Mouse (Mus musculus) stomach, embryonic 15.5 days (tissue): ENCODE results near the gene Cltb. TPM values are rescaled to one million over a fixed set of nuclear protein-coding genes. Genes with fewer than 3 reads are reported as not detected.
A peak's percentile ranks its signal among the peaks of the same experiment; 100 is the strongest.
"Not testable (repeated sequence)": the region's sequence is repeated elsewhere in the genome, so short reads cannot be mapped to it uniquely, and the experiment has no call there.

Experiments
- ATAC-seq: fragments of 200-750 bp; cut with Nextera tagmentation; 2 replicates; pipeline ENCODE4 v1.8.0; 2017; ENCODE audit warnings: low read depth, moderate number of reproducible peaks, moderate TSS enrichment; ENCODE audit not compliant: insufficient read depth, low FRiP score
- H3K27ac ChIP-seq: fragments of 300-500 bp; sonication (generic); 2 replicates; pipeline ENCODE4 v1.5.1; 2015; ENCODE audit warnings: mild to moderate bottlenecking, inconsistent platforms
- H3K27me3 ChIP-seq: fragments of 300-500 bp; sonication (generic); replicated peaks from 2 replicates; pipeline ENCODE4 v1.6.1; 2015; ENCODE audit warnings: inconsistent platforms
- H3K36me3 ChIP-seq: fragments of 300-500 bp; sonication (generic); 2 replicates; pipeline ENCODE4 v1.6.1; 2015; ENCODE audit warnings: inconsistent platforms
- H3K4me1 ChIP-seq: fragments of 300-500 bp; sonication (generic); 2 replicates; pipeline ENCODE4 v1.6.1; 2015; ENCODE audit warnings: inconsistent platforms
- H3K4me2 ChIP-seq: fragments of 300-500 bp; sonication (generic); 2 replicates; pipeline ENCODE4 v1.6.1; 2015; ENCODE audit warnings: mild to moderate bottlenecking, inconsistent platforms
- H3K4me3 ChIP-seq: fragments of 300-500 bp; sonication (generic); replicated peaks from 2 replicates; pipeline ENCODE4 v1.5.1; 2015; ENCODE audit warnings: inconsistent platforms
- H3K9ac ChIP-seq: fragments of 300-500 bp; sonication (generic); 2 replicates; pipeline ENCODE4 v1.6.1; 2015; ENCODE audit warnings: inconsistent platforms
- H3K9me3 ChIP-seq: fragments of 300-500 bp; sonication (generic); 2 replicates; pipeline ENCODE4 v1.6.1; 2016; ENCODE audit warnings: inconsistent platforms
- WGBS: fragments of 180-500 bp; shearing (Covaris S2); methylation state at CpG from one replicate; pipeline ENCODE4 v1.1.7; 2015; 5-methylcytosine and 5-hydroxymethylcytosine counted together
- polyA plus RNA-seq: library from polyadenylated mRNA; unstranded; fragments of >200 nt; fragmentation: Nextera tagmentation; extraction: Ambion mirVana; gene quantifications from 2 replicates; pipeline ENCODE4 v1.2.1, GENCODE M21; 2015

Gene Cltb
- 62.5 and 82.6 TPM in 2 replicates for polyA plus RNA-seq

DNA sequence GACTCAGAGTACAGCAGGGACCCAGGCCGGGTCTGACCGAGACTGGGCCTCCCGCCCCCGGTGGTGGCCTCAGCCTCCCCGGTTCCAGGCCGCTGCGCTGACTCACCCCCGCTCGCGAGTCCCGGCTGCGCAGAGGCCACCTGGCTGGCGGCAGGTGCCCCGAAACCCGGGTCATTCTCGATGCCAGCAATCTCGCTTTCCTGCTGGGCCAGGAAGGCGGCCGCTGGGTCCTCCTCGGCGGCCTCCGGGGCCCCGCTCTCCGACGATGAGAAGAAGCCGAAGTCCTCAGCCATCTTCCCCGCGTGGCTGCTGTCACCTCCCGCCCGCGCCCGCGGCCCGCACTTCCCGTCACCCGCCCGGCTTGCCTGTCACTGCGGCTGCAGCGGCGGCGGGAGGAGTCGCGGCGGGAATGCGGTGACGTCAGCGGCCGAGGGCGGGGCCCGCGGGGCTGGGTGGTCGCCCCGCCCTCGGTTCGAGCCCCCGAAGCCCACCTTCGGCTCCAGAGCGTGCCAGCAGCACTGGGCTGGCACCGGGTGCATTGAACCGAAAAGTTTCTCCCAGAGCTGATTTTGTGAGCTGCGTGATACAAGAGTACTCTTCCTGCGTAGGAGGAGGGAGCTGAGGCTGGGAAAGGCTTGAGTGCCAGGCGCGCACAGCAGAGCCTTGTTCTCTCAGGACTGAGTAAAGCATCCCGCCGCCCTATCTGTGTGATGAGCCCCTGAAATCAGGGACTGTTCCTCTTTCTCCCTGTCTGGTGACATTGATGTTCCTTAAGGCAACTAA lies at the start of gene Cltb:
TSS of gene Cltb (minus strand) at position 373 of the 783 bp plus-strand sequence.
- Histone ChIP-seq H3K4me3 (peak within 1 kb of the TSS; percentile 78), H3K27ac (peak within 1 kb of the TSS; percentile 64), H3K36me3 (no peaks in the 10 kb centered on the region), H3K9ac (peak within 1 kb of the TSS; percentile 73), H3K4me2 (peak within 1 kb of the TSS; percentile 95), H3K9me3 (no peaks in the 10 kb centered on the region), H3K27me3 (no peaks in the 10 kb centered on the region), H3K4me1 (peaks cover 14% of the 10 kb centered on the region; the same call in 1 of the 2 replicates)
- ATAC-seq: peak; percentile 73; the same call in 1 of the 2 replicates
- under 1% methylated on average over 65 of the region's 66 CpGs for WGBS

DNA sequence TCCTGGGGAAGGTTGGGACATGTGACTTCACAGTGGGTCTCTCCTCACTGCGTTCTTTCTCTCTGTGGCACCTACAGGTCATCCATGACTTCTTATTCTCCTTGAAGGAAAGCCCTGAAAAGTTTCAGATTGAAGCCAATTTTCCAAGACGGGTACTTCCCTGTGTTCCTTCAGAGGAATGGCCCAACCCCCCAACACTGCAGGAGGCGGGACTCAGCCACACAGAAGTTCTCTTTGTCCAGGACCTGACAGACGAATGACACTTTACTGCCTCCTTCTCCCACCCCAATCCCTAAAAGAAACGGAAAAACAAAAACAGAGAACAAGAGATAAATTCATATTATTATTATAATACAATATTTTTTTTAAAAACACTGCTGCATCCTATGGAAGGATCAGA lies 49.7 kb upstream of the Cltb start:
- peak overlapping the region; percentile 59; the same call in 1 of the 2 replicates for H3K27ac ChIP-seq

DNA sequence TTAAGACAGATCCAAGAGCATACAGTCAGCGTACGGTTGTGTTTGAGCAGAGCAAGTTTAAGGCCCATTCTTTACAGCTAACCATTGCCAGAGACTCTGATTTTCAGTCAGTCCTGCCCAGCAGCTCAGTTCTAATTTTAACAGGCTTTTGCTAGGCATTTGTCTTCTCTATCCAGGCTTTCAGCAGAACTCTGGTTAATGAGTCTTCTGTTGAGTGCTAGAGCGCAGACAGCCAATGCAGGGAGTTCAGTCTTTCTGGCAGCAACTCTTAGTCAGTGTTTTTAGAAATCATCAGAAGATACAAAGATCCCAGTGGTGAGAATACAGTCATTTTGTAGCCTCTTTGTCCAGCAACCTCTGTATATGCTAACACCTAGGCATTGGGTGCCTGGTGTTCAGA lies 39.3 kb upstream of the Cltb start:
- ATAC-seq: no peak
- no peak overlapping the region for H3K27ac ChIP-seq
- no peak overlapping the region for H3K4me3 ChIP-seq
- no peaks in the 10 kb centered on the region for H3K4me1 ChIP-seq
- no peak overlapping the region for H3K4me2 ChIP-seq
- H3K9me3 ChIP-seq: no peaks in the 10 kb centered on the region
- H3K36me3 ChIP-seq: peaks cover 73% of the 10 kb centered on the region
- H3K27me3 ChIP-seq: no peaks in the 10 kb centered on the region
- WGBS: 94% methylated on average over 3 of the region's 3 CpGs
- no peak overlapping the region for H3K9ac ChIP-seq

More for the DNA sequence above, 49.7 kb upstream of the Cltb start:
- ATAC-seq: no peak
- 54% methylated on average over 5 of the region's 5 CpGs for WGBS
- H3K9me3 ChIP-seq: no peaks in the 10 kb centered on the region
- H3K4me3 ChIP-seq: no peak overlapping the region
- H3K4me2 ChIP-seq: no peak overlapping the region
- no peaks in the 10 kb centered on the region for H3K4me1 ChIP-seq
- H3K9ac ChIP-seq: no peak overlapping the region
- no peaks in the 10 kb centered on the region for H3K27me3 ChIP-seq
- H3K36me3 ChIP-seq: peaks cover 40% of the 10 kb centered on the region

DNA sequence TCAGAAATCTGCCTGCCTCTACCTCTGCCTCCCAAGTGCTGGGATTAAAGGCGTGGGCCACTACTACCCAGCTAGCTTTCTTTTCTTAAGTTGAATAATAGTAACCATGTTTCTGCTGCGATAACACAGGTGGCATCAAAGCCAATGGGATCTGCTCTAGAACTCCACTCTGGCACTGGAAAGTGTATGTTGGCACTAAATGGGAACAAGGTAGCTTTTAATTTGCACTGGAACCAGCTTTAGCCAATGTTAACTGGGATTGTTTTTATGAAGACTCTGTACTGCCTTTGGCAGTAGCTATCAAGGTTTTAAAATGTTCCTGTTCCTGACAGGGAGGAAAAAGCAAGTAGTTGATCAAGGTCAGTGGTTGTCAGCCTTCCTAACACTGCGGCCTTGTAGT lies 23.9 kb upstream of the Cltb start:
- no peaks in the 10 kb centered on the region for H3K9me3 ChIP-seq
- H3K27me3 ChIP-seq: no peaks in the 10 kb centered on the region
- H3K4me2 ChIP-seq: no peak overlapping the region
- H3K9ac ChIP-seq: no peak overlapping the region
- no peak for ATAC-seq
- H3K4me3 ChIP-seq: no peak overlapping the region
- peaks cover 7% of the 10 kb centered on the region; the same call in 1 of the 2 replicates for H3K36me3 ChIP-seq
- H3K4me1 ChIP-seq: no peaks in the 10 kb centered on the region
- no peak overlapping the region for H3K27ac ChIP-seq
- 90% methylated on average over 3 of the region's 3 CpGs for WGBS

DNA sequence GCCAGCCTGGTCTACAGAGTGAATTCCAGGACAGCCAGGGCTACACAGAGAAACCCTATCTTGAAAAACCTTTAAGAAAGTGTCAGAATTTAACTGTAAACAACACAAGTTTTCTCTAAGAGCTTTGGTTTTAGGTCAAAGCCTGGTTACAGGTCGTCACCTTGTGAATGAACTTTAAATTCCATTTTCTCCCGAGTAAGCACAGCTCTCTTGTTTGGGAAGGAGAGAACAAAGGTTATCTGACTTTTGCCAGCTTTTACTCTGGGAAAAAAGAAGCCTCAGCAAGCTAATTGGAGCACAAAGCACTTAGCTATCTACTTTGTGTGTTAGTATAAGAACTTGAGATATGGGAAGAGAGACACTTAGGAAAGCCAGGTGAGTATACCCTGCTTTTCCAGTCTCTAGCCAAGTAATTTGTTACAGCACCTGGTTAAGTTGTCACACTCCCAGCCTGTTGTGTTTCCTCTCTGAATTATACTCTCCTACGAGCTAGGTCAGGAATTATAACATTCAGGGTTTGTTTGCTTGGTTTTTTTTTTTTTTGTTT lies 21.7 kb upstream of the Cltb start:
- H3K36me3 ChIP-seq: 0 out of 2 replicates have a peak, but pooled peaks cover 3% of the 10 kb centered on the region
- H3K27ac ChIP-seq: no peak overlapping the region
- H3K9me3 ChIP-seq: no peaks in the 10 kb centered on the region
- H3K4me3 ChIP-seq: no peak overlapping the region
- no peak for ATAC-seq
- 40% methylated on average over 3 of the region's 3 CpGs for WGBS
- H3K4me2 ChIP-seq: no peak overlapping the region
- no peaks in the 10 kb centered on the region for H3K4me1 ChIP-seq
- no peak overlapping the region for H3K9ac ChIP-seq
- H3K27me3 ChIP-seq: no peaks in the 10 kb centered on the region

DNA sequence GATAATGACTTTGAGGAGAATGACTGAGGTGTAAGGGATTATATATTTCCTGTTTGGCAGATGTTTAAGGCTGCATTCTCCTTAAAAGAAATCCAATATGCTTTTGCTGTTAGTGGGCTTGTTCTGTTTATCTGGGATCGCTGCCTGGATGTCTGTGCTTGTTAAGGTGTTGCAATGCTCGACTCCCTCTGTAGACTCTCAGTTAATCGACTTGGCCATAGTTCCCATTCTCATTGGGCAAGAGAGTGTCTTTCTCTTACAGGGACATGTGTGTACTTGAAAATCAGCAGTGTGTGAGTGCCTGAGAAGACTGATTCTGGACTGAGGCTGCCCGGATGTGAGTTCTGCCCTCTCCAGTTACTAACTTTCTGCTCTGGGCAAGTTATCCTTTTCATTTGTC lies 18.0 kb upstream of the Cltb start:
- no peak for ATAC-seq
- no peaks in the 10 kb centered on the region for H3K9me3 ChIP-seq
- WGBS: 77% methylated on average over 4 of the region's 4 CpGs
- H3K27me3 ChIP-seq: no peaks in the 10 kb centered on the region
- H3K9ac ChIP-seq: no peak overlapping the region
- 0 out of 2 replicates have a peak, but pooled peaks cover 6% of the 10 kb centered on the region for H3K4me1 ChIP-seq
- H3K4me3 ChIP-seq: no peak overlapping the region
- no peak overlapping the region for H3K4me2 ChIP-seq
- 0 out of 2 replicates have a peak, but pooled peaks cover 3% of the 10 kb centered on the region for H3K36me3 ChIP-seq
- H3K27ac ChIP-seq: no peak overlapping the region; the same call in 1 of the 2 replicates

DNA sequence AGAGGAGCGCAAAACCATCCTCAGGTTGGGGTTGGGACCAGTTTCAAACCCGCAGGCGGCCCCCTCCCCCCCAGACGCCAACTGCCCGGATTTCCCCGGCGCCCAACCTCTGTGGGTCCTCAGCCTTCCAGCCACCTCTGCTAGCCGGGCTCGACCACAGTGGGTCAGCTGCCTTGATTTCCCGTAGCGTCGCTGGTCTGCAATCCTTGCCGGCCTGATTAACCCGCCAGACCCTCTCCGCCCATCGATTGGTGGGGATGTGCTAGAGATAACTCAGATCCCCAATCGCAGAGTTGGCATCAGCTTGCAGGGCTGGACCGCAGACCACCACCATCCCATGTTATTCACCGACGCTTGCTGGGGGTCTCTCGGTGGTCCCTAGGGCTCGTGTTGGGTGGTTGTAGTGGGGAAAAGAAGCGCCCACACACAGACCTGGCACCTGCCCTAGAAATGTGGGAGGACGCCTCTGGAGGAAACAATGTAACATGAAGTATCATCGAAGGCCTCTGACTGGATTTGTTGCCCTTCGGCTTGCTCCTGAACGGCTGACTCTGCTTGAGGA lies 10.9 kb upstream of the Cltb start:
- Histone ChIP-seq H3K27ac (peak overlapping the region; percentile 79), H3K36me3 (no peaks in the 10 kb centered on the region), H3K4me2 (peak overlapping the region; percentile 85), H3K4me3 (peak overlapping the region; percentile 97), H3K27me3 (no peaks in the 10 kb centered on the region), H3K9ac (peak overlapping the region; percentile 96), H3K4me1 (peaks cover 15% of the 10 kb centered on the region; the same call in 1 of the 2 replicates), H3K9me3 (no peaks in the 10 kb centered on the region)
- under 1% methylated on average over 27 of the region's 27 CpGs for WGBS
- peak; percentile 53 for ATAC-seq

DNA sequence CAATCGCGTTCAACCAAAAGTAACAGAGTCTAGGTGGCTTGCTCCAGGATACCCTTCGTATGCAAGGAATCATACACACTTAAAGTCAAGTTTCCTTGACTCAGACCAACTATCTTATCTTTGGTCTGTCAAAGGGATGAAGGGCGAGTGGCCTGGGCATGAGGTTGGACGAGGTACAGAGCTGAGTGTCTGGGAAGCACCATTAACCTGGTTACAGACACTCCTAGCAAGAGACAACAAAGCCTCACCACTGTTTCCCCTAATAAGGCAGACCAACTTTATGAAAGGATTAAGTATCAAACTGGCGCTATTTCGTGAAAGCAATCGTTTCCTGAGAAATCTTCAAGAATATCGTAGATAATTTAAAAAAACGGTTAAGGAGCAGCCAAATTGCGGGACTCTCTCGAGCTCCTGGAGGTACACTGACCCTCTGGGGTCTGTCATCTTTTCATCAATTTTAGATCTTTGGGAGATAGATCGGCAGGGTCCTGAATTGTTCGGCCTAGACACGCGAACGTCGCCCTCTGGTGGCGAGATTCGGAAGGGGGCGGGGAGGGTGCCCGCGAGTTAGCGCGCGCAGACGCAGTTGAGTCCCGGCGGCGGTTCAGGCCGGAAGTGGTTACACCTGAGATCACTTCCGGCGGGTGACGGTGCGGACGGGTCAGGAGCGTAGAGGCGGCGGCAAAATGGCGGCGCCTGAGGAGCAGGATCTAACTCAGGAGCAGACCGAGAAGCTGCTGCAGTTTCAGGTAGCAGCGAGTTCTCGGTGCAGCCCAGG lies 10.2 kb upstream of the Cltb start, which contains the start of gene Faf2:
TSS of gene Faf2 (plus strand) at position 630 of the 778 bp plus-strand sequence.
- H3K27me3 ChIP-seq: no peaks in the 10 kb centered on the region
- peak within 1 kb of the TSS; percentile 96 for H3K9ac ChIP-seq
- H3K36me3 ChIP-seq: no peaks in the 10 kb centered on the region
- peak within 1 kb of the TSS; percentile 85 for H3K4me2 ChIP-seq
- peak; percentile 97 for ATAC-seq
- peak within 1 kb of the TSS; percentile 97 for H3K4me3 ChIP-seq
- no peaks in the 10 kb centered on the region for H3K9me3 ChIP-seq
- H3K4me1 ChIP-seq: peaks cover 15% of the 10 kb centered on the region; the same call in 1 of the 2 replicates
- H3K27ac ChIP-seq: peak within 1 kb of the TSS; percentile 79
- 10% methylated on average over 44 of the region's 44 CpGs for WGBS

DNA sequence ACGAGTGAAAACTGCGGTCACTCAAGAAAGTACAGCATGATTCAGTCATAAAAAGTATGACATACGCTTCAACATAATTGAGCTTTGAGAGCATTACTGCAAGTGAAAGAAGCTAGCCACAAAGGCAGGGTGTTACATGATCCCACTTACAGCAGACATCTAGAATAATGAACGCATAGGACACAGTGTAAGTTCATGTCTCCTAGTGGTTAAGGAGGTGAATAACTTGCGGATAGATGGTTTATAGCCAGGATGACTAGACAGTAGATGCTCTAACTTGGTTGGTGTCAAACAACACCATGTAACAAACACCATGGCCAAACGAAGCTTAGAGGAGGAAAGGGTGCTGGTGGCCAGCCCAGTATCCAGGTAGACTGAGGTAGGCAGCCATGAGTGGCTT lies 5.9 kb upstream of the Cltb start:
- ATAC-seq: no peak
- 66% methylated on average over 6 of the region's 6 CpGs for WGBS
- no peak overlapping the region for H3K9ac ChIP-seq
- no peaks in the 10 kb centered on the region for H3K9me3 ChIP-seq
- H3K27ac ChIP-seq: no peak overlapping the region
- no peak overlapping the region for H3K4me3 ChIP-seq
- no peaks in the 10 kb centered on the region for H3K27me3 ChIP-seq
- H3K4me1 ChIP-seq: no peaks in the 10 kb centered on the region
- H3K36me3 ChIP-seq: no peaks in the 10 kb centered on the region
- H3K4me2 ChIP-seq: no peak overlapping the region

DNA sequence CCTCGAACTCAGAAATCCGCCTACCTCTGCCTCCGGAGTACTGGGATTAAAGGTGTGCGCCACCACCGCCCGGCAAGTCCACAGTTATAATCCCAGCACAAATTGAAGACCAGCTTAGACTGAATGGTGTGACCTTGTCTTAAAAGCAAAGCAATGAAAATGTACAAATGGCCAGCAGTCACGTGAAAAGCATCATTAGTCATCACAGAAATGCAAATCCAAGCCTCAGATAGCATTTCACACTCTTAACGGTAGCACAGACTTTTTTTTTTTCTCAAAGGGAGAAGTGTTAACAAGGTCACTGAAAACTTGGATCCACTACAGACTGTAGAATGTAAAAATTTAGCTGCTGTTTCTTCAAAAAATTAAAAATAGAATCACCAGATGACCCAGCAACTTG lies 5.2 kb upstream of the Cltb start:
- no peak overlapping the region for H3K4me2 ChIP-seq
- no peak overlapping the region for H3K4me3 ChIP-seq
- H3K36me3 ChIP-seq: no peaks in the 10 kb centered on the region
- H3K9ac ChIP-seq: no peak overlapping the region
- H3K27ac ChIP-seq: no peak overlapping the region
- H3K27me3 ChIP-seq: no peaks in the 10 kb centered on the region
- 77% methylated on average over 8 of the region's 8 CpGs for WGBS
- H3K9me3 ChIP-seq: no peaks in the 10 kb centered on the region
- ATAC-seq: no peak
- H3K4me1 ChIP-seq: no peaks in the 10 kb centered on the region

DNA sequence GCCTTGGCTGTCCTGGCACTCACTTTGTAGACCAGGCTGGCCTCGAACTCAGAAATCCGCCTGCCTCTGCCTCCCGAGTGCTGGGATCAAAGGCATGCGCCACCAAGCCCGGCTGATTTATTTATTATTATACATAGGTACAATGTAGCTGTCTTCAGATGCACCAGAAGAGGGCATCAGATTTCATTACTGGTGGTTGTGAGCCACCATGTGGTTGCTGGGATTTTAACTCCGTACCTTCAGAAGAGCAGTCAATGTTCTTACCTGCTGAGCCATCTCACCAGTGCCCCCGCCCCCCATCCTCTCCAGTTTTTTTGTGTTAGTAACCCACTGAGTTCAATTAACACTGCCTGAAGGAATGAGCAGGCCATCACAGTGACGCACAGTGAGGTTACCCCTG lies 2.0 kb upstream of the Cltb start:
- H3K4me2 ChIP-seq, H3K36me3 ChIP-seq, H3K9me3 ChIP-seq, H3K9ac ChIP-seq, ATAC-seq, H3K27ac ChIP-seq, H3K4me3 ChIP-seq, H3K27me3 ChIP-seq: not testable (repeated sequence)
- 80% methylated on average over 8 of the region's 8 CpGs for WGBS
- H3K4me1 ChIP-seq: peaks cover 14% of the 10 kb centered on the region; the same call in 1 of the 2 replicates
